Mouse (Mus musculus): ENCODE results near the gene Gm4559.
"Not testable (repeated sequence)": the region's sequence is repeated elsewhere in the genome, so short reads cannot be mapped to it uniquely, and the experiment has no call there.

The Gm4559 gene

DNA sequence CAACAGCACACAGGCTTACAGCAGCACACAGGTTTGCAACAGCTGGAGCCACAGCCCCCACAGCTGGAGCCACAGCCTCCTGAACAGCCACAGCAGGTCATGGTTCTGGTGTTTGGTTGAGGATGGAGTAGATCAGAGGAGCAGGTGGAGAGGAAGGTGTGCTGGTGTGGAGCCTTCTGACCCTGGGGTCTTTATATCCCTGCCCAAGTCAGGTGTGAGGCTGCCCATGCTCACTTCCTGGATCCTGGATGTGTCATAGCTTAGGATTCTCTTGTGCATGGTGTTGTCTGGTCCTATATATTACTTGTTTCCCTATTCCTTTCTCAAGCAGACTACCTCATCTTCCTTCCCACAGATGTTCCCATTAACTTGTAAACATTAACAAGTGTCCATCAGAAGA lies at the start of gene Gm4559:
Gene Gm4559 (minus strand): TSS at position 101 of the 400 bp plus-strand sequence.
- not testable (repeated sequence) for DNase-seq (ENCODE audit: low read depth)

DNA sequence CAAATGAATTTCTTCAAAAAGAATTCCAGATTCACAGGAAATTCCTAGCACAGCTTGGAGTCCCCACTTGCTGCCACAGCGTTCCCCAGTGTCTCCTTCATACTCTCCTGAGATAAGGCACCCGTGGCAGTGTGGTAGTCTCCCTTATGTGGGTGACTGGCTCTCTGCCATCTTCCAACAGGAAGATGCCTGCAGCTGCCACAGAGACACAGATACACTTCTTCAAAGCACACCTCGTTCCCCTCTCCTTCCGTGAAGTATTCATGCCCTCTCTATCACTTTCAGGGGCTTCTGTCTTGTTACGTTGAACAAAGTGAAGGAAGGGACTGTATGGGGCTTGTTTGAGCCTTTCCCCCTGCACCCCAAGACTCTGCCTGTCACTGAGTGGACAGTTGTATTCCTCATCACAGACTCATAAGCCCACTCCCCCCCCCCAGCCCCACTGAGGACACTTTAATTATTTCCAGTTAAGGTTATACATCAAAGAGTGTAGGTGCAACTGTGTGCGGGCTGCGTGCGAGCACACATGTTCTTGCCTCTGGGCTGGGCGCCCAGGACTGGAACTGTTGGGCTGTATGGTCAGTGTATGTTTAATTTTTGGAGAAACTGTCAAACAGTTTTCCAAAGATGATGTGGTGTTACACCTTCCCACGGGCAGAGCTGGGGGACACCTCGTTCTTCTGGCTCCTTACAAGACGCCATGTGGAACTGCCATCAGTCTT lies 49.4 kb upstream of the Gm4559 start:
- no peak for DNase-seq (ENCODE audit: low read depth)

DNA sequence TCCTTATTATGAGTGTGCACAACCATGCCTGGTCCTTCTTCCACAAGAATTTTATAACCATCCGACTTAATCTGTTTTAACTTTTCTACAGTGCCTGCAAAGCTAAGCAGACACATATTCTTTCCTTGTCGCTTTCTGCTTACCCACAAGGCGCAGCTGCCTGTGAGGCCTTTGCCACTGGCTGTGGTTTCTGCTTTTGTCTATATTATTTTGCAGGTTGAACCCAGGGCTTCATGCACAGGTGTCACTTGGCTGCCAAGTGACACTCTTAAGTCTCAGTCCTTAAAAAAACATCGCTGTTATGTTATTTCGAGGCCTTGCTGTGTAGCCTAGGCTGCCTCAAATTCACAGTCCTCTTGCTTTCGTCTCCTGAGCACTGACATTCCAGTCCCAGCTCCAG lies 48.5 kb upstream of the Gm4559 start:
- DNase-seq (ENCODE audit: low read depth) = no peak

DNA sequence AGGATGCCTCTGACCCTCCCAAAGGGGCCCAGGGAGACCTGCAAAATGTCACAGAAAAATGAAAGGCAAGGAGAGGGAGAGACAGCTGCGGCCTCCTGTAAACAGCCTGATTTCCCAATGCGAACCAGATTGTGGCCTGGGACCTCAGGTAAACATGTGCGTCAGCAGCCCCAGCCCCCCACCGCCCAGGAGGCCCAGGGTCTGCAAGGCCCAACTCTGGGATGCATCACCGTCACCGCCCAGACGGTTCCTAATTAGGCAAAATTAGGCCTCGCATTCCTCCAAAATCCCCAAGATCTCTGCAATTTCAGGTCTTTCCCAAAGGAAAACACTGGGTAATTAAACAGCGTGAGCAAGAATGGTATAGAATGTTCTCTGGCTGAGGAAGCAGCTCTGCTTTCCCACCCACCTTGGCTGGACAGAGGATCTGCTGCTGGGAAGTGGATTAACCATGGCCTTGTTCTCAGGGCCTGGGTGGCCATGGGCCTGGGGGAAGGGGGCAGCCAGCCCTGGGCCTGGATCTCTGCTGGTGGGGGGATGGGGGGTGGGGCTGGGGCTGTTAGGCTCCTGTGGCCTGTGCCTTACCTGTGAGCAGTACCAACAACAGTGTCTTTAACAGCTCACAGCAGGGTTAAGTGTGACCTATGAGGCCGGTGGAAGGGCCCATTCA lies 47.6 kb upstream of the Gm4559 start:
- not testable (repeated sequence) for DNase-seq (ENCODE audit: low read depth)

DNA sequence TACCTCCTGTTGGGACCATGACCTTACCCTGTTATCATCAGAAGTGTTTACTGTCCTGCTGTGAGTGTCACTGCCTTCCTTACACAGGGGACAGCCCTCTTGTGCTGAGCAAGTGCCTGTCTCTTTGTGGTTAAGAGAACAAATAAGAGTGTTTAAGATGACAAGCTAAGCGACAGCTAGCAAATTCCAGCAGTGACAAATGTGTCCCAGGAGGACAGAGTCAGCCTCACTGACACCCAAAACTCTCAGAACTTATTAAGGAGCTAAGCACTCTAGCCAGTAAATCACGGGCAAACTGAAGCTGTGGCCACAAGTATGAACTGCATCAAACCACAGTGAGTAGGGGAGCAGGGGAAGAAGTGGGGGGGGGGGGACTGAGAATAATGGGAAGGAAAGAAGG lies 46.7 kb upstream of the Gm4559 start:
- DNase-seq (ENCODE audit: low read depth) = no peak

DNA sequence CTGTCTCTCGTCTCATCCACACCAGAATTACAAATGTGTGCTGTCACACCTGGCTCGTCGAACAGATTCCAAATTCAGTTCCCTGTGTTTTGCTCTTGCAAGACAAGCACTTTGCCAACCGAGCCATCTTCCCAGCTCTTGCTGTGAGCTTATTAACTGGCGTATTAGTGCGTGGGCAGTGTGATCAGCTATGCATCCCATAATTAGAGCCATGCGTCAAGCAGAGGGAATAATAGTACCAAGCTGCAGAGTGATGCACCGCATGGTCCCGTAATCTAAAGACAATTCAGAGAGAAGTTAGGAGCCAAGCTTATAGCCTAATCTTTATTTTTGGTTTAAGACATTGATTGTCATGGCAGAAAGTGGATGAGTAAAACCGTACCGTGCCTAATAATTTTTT lies 45.0 kb upstream of the Gm4559 start:
- DNase-seq (ENCODE audit: low read depth) = no peak

DNA sequence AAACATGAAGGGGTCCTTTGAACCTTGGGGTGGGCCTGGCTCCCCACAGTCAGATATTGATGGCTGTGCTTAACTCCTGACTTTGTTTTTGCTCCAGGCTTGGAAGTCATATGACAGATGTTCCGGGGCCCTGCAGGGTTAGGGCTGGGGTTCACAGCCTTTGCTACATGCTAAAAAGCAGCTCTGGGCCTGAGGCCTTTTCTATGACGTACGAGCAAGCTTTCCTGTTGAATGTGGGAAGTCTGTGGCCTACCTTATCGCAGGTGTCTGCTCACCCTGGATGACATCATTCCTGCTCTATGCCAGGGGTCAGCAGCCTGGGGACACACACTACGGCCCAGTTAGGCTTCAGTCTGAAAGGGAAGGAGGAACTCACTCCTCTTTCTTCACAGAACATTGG lies 43.1 kb upstream of the Gm4559 start:
- DNase-seq (ENCODE audit: low read depth) = no peak

DNA sequence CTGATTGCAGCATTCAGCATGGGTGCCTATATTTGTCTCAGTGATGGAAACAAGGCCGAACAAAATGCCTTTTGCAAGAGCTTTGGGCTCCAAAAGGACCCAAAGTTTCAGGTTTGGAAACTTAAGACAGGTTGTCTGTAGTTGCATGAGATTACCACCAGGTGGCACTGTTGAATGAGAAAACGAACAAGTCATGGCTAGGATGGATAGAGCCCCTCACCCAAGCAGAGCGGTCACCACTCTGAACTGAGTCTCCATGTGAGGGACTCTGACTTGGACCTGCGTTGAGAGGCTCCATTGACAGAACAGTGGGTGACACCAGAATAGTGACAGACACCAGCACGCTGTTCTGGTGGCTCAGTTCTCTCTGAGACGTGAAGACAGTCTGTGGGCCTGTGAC lies 42.4 kb upstream of the Gm4559 start:
- DNase-seq (ENCODE audit: low read depth) = peak; percentile 52

DNA sequence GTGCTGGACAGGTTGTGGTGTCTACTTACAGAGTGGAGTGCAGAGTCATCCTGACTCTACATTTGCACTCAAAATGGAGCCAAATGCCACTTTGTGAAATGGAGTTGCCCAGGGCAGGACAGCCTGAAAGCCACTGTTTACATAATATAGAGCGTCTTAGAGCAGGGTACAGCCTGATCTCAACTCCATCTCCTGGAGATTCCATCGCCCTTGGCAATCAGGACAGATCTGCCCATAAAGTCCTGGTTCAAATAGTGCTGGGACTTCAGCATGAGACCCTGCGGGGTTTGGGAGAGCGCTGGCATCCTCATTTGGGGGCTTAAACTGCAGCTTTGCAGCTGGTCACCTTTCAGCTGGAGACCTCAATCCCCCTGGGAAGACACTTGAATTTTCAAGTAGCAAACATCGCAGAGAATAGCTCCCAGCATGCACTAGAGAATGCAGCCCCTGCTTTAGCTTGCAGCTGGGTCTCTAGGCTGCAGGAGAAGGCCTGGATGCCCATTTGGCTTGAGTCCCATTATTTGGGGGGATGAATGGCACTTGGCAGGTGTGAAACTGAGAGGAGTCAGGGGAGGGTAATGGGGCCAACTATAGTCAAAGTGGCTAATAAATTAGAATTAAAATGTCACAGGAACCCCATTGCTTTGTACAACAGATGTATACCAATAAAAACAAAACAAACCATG lies 40.6 kb upstream of the Gm4559 start:
- no peak for DNase-seq (ENCODE audit: low read depth)

DNA sequence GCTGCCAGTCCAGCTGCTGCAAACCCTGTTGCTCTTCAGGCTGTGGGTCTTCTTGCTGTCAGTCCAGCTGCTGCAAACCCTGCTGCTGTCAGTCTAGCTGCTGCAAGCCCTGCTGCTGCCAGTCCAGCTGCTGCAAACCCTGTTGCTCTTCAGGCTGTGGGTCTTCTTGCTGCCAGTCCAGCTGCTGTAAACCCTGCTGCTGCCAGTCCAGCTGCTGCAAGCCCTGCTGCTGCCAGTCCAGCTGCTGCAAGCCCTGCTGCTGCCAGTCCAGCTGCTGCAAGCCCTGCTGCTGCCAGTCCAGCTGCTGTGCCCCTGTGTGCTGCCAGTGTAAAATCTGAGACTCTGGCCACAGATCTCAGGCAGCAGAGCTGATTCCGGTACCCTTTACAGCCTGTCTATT lies 29.8 kb upstream of the Gm4559 start:
- not testable (repeated sequence) for DNase-seq (ENCODE audit: low read depth)

DNA sequence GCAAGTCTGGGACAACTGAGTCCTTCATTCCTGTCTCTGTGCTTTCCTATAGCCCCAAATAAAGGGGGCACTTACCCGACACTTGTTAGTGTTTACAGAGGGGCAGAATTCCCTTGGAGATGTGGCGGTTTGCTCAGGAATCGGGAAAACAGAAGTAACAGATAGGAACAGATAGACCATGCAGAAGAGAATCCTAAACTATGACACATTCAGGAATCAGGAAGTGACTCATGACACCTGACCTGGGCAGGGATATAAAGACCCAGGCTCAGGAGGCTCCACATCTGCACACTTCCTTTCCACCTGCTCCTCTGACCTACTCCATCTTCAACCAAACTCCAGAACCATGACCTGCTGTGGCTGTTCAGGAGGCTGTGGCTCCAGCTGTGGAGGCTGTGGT lies 29.1 kb upstream of the Gm4559 start, which contains the start of gene Krtap5-4:
Gene Krtap5-4 (plus strand): TSS at position 301 of the 400 bp plus-strand sequence.
- no peak for DNase-seq (ENCODE audit: low read depth)

DNA sequence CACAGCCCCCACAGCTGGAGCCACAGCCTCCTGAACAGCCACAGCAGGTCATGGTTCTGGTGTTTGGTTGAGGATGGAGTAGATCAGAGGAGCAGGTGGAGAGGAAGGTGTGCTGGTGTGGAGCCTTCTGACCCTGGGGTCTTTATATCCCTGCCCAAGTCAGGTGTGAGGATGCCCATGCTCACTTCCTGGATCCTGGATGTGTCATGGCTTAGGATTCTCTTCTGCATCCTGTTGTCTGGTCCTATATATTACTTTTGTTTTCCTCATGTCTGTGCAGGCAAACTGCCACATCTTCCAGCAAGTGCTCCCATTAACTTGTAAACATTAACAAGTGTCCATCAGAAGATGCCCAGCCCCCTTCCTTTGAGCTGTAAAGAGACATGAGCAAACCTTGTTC lies 22.9 kb upstream of the Gm4559 start, which contains the start of gene Krtap5-1:
Gene Krtap5-1 (minus strand): TSS at position 101 of the 400 bp plus-strand sequence.
- DNase-seq (ENCODE audit: low read depth) = not testable (repeated sequence)

DNA sequence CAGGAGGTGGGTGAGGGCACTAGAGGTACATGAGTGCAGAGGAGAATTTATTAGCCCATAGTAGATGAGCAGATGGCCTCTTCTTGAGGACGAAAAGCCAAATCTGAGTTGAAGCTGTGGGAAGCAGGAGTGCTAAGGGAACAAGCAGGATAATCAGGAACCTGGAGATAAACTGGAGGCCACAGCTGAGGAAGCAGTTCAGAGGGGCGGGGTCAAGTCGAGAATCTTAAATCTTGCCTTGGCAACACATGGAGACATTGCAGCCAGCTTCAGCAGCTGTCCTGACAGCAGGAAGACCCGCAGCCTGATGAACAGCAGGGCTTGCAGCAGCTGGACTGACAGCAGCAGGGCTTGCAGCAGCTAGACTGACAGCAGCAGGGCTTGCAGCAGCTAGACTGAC lies 21.9 kb upstream of the Gm4559 start:
- DNase-seq (ENCODE audit: low read depth) = not testable (repeated sequence)

DNA sequence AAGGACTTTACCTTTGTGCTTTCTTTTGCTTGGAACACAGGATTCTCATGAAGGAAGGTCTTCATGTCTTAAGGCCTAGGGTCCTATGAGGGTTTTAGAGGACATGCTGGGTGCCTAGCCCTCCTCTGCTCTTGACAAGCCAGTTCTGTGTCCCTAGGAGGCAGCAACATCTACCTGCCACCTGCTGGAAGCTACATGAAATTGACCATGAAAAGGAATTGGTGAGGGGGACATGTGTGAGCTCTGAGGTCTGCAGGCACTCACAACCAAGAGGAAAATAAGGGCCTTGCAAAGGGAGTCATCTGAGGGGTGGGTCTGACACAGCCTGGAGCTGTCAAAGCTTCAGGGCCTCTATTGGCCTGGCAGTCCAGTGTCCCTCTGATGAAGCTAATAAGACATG lies 21.3 kb upstream of the Gm4559 start:
- no peak for DNase-seq (ENCODE audit: low read depth)

DNA sequence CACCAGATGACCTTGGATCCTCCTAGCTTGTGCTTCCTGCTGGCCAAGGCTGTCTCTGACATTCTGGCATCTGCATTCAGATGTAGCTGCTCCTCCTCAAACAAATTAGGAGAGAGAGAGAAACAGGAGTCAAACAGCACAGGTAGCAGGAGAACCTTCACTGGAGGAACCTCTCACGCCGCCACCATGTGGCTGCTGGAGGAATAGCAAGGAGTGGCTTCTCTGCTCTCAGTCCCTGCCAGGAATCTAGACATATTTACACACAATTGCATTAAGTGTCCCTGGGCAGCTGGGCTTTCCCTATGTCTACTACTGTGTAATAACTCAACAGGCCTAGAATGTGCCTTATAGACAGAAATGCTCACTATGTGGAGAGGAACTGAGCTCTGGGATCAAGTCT lies 19.7 kb upstream of the Gm4559 start:
- DNase-seq (ENCODE audit: low read depth) = peak; percentile 49

DNA sequence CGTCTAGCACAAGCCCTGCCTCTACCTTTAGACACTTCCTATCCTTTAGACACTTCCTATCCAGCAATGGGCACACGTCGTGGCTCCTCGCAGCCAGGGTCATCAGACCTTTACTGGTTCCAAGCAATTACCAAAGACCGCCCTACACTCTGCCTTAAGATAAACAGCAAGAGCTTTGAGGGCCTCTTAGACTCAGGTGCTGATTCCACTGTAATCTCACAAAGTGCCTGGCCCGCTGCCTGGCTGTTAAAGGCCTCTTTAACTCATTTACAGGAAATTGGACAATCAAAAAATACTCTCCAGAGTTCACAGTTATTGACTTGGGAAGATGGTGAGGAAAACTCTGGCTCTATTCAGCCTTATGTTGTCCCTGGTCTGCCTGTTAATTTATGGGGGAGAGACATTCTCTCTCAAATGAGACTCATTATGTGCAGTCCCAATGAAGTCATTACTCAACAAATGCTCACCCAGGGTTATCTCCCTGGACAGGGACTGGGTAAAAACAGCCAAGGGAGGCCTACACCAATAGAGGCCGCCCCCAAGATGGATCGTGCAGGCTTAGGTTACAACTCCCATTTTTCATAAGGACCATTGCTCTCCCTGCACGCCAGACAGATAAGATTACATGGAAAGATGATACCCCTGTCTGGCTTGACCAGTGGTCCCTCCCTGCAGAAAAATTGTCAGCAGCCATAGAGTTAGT lies 11.9 kb upstream of the Gm4559 start:
- not testable (repeated sequence) for DNase-seq (ENCODE audit: low read depth)

DNA sequence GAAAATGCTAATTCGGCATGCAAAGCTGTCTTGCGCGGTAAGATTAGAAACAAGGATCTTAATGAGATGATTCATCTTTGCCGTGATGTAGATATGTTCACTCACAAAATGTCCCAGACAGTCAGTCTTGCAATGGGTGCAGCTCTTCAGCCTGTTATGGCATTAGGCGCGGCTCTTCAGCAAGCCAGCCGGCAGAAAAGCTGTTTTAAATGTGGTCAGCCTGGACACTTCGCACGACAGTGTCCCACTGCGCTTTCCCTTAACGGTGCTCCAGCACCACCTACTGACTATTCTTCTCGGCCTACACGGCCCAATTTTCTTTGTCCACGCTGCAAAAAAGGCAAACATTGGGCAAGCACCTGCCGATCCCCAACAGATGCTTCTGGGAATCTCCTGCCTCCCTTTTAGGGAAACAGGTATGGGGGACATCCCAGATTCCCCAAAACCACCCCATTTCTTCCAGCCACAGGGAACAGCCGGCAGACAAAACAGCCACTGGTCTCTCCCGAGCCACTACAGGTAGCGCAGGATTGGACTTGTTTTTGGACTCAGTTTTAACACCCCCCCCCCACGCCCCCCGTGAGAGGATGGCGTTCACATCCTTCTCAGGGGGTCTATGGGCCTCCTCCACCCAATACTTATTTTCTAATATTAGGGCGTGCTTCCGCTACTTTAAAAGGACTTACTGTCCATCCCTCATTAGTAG lies 11.1 kb upstream of the Gm4559 start:
- DNase-seq (ENCODE audit: low read depth) = peak; percentile 35

DNA sequence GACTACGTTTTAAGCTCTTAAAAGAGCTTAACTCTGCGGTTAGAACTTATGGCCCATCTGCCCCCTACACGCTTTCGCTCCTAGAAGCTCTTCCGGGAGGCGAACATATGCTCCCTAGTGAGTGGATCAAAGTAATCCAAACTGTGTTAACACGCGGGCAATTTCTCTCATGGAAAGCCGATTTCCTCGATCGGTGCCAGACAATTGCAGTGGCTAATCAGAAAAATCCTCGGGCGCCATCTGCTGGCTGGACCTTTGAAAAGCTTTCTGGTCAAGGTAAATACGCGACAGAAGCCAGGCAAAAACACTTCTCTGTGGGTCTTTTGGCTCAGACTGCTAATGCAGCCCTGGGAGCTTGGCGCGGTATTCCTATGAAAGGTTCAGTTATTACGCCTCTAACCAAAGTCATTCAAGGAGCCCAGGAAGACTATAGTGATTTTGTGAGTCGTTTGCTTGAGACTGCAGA lies 10.5 kb upstream of the Gm4559 start:
- DNase-seq (ENCODE audit: low read depth) = peak; percentile 93

DNA sequence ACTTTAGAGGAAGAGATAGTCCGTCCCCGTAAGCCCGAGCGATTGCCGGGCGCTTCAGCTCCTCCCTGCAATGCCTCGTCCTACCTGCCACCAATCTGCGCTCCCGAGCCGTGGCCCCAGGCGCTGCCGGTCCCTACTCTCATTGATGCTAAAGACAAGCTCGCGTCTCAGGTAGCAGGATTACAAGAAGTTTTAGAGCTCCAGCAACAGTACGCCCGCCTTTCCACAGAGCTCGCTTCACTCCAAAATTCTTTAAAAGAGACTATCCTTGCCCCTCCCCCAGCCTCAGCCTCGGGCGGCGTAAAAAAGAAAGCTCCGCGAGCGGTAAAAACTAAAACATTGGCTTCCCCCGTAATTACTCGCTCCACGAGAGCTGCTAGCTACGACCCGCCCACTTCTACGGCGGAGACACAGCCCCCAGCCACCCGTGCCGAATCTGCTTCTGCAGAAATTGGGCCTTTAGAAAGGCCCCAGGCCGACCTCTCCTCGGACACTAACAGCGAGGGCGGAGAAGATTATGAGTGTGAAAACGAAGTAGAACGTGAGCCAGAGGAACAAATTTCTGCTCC lies 9.9 kb upstream of the Gm4559 start:
- peak; percentile 68 for DNase-seq (ENCODE audit: low read depth)

DNA sequence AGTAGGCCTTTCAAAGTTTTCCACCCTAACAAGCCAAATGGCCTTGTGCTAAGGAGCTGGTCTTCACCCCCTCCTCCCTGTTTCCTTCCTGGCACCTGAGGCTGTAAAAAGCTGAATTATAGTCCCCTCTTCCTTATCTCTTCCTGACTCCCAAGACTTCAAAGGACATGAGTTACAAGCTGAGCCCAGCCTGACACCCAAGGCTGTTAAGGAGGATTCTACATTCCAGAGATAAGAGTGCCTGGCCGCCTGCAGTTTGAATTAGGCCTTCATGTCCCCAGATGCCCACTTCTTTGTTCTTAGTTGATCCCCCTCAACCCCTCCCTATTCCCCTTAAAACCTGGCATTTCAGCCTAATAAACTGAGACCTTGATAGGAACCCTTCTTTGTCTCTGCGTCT lies 8.7 kb upstream of the Gm4559 start:
- not testable (repeated sequence) for DNase-seq (ENCODE audit: low read depth)

DNA sequence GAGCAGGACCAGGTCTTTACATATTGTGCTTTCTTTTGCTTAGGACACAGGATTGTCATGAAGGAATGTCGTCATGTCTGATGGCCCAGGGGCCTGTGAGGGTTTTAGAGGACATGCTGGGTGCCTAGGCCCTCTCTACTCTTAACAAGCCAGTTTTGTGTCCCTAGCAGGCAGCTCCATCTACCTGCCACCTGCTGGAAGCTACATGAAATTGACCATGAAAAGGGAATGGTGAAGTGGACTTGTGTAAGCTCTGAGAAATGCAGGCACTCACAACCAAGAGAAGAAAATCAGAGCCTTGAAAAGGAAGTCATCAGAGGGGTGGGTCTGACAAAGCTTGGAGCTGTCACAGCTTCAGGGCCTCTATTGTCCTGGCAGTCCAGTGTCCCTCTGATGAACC lies 5.1 kb upstream of the Gm4559 start:
- peak; percentile 2 for DNase-seq (ENCODE audit: low read depth)

All from NIH3T3 (cell line).